Mouse (Mus musculus) monocyte, adult 5-6 weeks (primary cell): Measurements from ENCODE around the gene Cckbr. TPM values are rescaled to one million over a fixed set of nuclear protein-coding genes. Genes with fewer than 3 reads are reported as not detected.

Experiments
- ATAC-seq: fragments of 153-309, 156-312 bp; replicated peaks from 2 replicates; pipeline ENCODE4 v1.8.0; 2017; ENCODE audit warnings: mild to moderate bottlenecking; ENCODE audit not compliant: low TSS enrichment, insufficient number of reproducible peaks, severe bottlenecking, poor library complexity, low FRiP score
- total RNA-seq: library from RNA; stranded (forward); fragments of 200-1000, 200-491, 200-594 nt; gene quantifications from 3 replicates; pipeline ENCODE4 v1.2.3, GENCODE M21; 2017

The Cckbr gene
- total RNA-seq, 1 experiment from 2014 or later: not detected

- ATAC-seq: no peak
These were observed 56.2 kb downstream of the Cckbr start, which contains the start of gene Cavin3 for GRCm38 (mm10) chr7:105481505-105482411. Cavin3 (minus strand) TSS chr7:105482300.

GRCm38 (mm10) chr7:105482426-105482825, 56.9 kb downstream of the Cckbr start:
- no peak for ATAC-seq

DNA sequence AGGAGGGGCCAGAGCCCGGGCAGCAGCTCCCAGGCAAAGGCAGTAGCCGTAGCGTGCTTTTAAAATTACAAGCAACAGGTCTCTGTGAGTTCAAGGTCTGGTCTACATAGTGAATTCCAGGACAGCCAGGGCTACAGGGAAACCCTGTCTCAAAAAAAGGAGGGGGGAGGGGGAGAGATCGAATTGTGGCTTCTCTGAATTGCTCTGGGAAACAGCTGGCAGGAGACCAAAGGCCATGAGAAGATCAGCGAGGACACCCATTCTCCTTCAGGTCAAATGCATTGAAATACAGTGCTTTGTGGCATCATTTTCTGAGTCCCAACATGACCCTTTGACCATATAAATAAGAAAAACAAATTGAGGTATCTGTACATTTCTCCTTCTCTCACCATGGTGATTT, 59.5 kb downstream of the Cckbr start:
- no peak for ATAC-seq

- ATAC-seq: no peak
These were observed 61.8 kb downstream of the Cckbr start for GRCm38 (mm10) chr7:105487104-105487876.

DNA sequence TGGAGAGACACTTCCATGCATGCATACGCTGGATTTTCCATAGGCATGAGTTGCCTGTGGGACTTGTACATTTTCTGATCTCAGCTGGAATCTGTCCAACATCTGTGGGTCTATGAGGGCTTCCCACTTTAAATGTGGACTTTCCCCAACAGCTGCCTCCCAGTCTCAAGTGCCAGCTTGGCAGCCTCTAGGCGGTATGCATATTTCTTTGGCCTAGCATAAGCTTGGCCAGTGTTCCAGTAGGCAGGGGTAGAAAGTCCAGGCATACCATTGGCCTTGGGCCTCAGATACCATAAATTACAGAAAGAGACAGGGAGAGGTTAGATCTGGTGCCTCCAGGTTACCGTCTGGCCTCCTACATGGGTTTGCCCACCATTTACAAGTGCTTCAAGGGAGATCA, 72.3 kb downstream of the Cckbr start:
- no peak for ATAC-seq

- no peak for ATAC-seq
These were observed 73.4 kb downstream of the Cckbr start for GRCm38 (mm10) chr7:105498854-105499492.

- no peak for ATAC-seq
These were observed 74.1 kb downstream of the Cckbr start for GRCm38 (mm10) chr7:105499676-105500075.

DNA sequence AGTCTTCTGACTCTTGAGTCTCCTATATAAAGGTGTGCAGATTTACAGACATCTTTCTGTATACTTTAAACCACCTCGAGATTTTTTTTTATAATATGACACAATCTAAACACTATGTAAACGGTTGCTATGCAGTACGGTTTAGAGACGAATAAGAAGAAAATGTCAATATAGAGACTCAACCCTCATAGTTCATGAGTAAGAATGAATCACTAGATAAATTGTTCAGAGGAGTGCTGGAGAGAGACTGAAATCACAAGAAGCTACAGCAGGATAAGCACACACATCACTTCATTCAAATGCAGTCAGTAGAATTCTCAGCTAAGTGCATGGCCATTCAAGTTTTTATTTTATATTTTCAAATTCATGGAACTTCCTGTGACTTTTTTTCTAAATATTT, 76.5 kb downstream of the Cckbr start:
- no peak for ATAC-seq

GRCm38 (mm10) chr7:105507257-105507656, 81.7 kb downstream of the Cckbr start:
- no peak for ATAC-seq

- no peak for ATAC-seq
These were observed 84.6 kb downstream of the Cckbr start for GRCm38 (mm10) chr7:105510143-105510542.

- ATAC-seq: no peak
These were observed 88.3 kb downstream of the Cckbr start for GRCm38 (mm10) chr7:105513845-105514291.

DNA sequence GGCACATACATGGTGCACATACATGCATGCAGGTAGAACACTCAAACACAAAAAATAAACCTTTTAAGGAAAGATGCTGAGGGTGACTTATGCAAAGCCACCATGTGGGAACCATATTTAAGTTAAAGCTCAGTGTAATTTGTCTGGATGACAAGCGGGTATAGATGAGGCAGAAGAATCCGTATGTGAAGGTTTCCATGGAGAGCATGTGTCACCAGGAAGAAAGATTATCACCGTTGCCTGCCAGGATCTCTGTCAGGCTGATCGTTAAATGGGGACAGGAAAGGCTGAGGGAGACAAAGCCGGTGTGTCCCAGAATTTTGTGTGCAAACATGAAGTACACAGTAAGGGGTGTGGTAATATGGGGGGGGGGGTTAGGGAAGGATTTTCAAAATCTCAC, 89.0 kb downstream of the Cckbr start:
- no peak for ATAC-seq

- ATAC-seq: peak; percentile 63; the same call in 1 of the 2 replicates
These were observed 89.6 kb downstream of the Cckbr start for GRCm38 (mm10) chr7:105515178-105515577.

DNA sequence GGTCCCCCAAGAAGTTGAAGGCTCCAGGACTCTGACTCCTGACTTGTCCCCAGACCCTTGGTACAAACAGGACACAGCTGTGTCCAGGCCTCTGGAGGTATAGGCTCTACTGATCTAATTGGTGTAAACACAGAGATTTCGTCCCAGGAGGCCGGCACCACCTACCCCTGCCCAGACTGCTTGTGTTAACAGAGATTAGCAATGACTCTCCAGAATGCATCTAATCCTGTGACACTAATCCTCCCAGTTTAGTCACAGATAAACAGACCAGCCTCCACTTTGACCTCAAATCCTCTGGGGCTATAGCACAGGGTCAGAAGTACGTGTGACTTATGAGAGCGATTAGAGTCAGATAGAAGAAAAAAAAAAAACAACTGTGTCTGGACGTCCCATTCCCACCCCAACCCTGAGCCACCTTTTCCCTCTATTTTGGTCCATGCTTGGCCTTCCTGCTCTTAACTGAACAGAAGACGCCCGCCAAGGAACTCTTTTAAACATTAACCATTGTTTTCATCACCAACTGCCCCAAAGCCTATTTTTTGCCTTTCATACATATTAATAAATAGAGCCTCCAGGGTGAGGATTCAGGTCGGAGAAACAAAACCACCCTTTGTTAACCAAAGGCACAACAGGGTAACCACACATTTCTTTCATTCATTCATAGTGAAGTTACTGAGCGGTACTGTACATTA, 91.3 kb downstream of the Cckbr start:
- no peak for ATAC-seq

- no peak for ATAC-seq
These were observed 93.8 kb downstream of the Cckbr start for GRCm38 (mm10) chr7:105519336-105519735.

- no peak for ATAC-seq
These were observed 94.2 kb downstream of the Cckbr start for GRCm38 (mm10) chr7:105519771-105520170.

DNA sequence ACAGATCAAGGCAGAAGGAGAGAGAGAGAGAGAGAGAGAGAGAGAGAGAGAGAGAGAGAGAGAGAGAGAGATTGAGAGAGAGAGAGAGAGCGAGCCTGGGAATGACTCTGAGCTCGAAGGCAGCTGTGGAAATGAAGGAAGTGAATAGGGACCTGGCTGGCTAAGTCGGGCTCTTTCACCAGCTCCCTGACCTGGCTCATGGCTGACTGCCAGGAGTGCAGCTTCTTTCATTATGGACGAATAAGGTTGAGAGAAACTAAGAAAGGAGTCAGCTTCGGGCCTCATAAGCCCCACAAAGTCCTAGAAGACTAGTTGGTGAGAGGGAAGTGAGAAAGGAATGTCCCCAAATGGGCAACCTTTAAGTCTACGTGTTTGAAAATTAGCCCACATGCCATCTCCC, 94.7 kb downstream of the Cckbr start:
- no peak for ATAC-seq
